Mouse (Mus musculus): Measurements from ENCODE around the gene Ica1l.

Gene Ica1l

DNA sequence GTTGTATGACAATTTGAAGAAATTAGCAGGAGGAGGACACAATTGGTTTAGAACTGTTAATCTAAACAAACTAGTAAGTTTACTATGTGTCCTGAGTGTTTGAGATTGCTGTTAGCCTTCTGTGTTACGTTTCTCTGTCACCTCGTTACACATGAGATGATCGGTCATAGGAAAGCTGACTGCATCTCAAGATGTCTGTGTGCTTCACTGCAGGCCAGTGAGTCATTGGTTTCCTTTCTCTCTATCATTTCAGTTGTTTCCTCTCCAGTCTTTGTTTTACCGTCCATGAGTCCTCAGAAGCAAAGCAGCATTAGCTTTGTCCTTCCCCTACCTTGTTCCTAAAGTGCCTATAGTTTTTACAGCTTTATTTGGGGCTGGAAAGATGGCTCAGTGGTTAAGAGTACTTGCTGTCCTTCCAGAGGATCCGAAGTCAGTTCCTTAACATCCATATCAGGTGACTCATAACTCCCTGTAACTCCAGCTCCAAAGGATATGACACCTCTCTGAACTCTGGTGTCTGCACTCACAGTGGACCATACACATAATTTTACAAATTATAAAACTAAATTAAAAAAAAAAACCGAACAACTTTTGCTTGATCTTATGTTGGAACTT, 76.7 kb downstream of the Ica1l start:
- ATAC-seq (ENCODE audit: low TSS enrichment) = no peak

DNA sequence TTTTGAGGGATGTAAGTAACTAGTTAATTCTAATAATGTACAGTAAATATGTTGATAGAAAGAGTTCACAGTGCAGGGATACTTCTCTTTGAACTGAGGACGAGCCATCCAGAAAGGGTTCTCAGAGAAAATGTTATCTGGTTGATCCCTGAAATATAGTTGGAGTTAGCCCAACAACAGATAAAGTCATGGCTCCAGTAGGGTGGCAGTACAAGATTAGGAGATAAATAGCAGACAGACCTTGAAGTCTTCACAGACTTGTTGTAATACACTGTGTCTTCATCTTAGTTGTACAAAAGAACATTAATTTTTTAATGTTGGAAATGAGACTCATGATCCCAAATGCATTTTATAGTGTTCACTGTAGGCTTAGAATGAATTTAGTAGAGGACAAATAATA, 83.0 kb downstream of the Ica1l start:
- no peak for ATAC-seq (ENCODE audit: low TSS enrichment)

DNA sequence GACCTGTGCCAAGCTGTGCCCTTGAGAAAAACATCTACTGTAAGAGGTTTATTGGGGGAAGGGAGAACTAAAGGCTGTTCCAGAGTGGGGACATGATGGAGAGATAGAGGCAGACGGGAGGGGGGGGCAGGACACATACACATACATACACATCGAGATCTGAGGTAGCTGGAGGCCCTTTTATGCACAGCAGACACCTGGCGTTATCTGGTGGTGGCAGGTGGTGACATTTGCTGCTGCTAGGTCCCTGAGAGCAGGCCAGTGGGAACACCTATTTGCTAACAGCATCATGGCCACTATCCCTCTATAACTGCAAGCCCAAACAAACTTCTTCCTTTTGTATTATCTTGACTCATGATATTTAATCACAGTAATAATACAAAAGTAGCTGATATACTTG, 85.8 kb downstream of the Ica1l start:
- no peak for ATAC-seq (ENCODE audit: low TSS enrichment)

DNA sequence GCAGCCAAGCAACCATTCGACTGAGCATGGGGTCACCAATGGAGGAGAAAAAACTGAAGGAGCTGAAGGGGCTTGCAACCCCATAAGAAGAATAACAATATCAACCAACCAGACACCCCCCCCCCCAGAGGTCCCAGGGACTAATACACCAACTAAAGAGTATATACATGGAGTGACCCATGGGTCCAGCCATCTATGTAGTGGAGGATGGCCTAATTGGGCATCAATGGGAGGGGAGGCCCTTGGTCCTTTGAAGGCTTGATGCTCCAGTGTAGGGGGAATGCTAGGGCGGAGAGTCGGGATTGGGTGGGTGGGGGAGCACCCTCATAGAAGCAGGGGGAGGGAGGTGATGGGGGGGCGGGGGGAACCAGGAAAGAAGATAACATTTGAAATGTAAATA, 95.5 kb downstream of the Ica1l start:
- no peak for ATAC-seq (ENCODE audit: low TSS enrichment)

DNA sequence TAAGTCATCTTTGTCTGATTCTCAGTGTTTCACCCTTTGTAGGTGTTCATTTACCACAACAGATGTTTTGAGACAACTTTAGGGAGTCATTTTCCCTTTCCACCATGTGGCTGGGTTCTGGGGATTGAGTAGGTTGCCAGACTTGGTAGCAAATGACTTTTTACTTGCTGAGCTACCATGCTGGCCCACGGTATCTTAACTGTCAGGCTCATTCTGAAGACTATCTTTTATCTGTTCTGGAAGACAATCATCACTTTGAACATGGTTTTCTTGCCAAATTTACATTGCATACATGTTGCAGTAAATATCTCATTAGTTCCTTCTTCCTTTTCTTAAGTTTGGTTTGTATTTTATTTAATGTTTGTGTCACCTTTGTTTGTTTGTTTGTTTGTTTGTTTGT, 97.0 kb downstream of the Ica1l start:
- peak; percentile 29; the same call in 1 of the 2 replicates for ATAC-seq (ENCODE audit: low TSS enrichment)

DNA sequence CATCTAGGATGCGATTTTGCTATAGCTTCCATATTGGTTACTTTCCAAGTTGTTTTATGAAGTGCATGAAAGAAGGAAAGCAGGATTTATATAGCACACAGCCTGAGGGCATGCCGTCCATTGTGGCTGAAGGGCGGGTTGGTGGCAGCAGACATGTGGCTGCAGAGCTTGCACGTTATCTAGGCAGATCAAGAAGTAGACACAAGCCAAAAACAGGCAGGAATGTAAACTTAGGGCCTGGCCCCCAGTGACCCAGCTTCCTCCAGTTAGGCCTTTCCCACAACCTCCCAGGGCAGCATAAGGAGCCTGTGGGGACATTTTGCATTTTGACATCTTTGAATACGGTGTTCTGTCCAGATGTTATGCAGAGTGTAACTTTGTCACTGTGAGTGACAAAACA, 99.2 kb downstream of the Ica1l start:
- ATAC-seq (ENCODE audit: low TSS enrichment) = no peak

DNA sequence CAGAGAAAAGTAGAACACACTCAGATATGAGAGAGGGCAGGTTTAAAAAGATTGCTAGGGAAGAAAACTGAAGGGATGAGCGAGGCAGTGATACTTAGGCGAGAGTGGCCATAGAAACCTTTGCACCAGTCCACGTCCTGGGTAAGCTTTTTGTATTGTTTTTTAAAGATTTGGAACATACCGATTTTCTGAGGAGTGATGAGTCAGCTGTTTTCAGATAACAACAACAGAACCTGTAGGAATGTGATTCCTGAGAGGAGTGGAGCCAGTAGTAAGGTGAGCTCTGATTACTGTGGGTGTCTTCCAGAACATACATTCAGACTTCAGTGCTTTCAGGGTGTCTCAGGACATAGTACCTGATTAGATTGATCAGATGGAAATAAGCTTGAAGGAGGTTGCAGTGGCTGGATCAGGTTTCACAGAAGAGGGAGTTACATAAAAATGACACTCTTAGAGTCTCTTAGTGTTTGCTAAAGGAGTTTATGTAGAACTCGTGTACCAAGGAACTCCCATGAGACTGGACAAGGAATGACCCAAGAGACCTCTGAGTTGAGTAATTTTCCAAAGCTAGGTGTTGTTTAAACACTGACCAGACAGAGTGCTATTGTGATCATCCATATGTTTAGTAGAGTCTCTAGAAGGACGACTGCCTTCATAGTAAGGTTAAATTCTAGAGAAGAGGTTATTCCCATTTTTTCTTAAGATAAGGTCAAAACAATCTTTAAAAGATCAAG, 100.8 kb downstream of the Ica1l start:
- no peak for ATAC-seq (ENCODE audit: low TSS enrichment)

DNA sequence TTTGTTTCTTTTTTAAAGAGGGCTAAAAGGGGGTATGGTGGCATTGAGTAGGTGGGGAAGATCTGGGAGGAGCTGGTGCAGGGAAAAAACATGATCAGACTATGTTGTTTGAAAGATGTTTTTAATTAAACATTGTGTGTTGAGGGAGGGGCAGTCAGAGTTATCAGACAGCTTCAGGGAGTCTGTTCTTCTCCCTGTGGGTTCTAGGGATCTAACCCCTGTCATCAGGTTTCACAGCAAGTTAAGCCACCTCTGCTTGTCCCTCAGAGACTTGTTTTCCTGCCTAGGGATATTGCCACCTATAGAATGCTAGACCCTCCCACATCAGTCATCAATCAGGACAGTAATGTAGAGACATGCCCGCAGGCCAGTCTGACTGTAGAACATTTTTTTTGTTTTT, 101.9 kb downstream of the Ica1l start:
- ATAC-seq (ENCODE audit: low TSS enrichment) = no peak

DNA sequence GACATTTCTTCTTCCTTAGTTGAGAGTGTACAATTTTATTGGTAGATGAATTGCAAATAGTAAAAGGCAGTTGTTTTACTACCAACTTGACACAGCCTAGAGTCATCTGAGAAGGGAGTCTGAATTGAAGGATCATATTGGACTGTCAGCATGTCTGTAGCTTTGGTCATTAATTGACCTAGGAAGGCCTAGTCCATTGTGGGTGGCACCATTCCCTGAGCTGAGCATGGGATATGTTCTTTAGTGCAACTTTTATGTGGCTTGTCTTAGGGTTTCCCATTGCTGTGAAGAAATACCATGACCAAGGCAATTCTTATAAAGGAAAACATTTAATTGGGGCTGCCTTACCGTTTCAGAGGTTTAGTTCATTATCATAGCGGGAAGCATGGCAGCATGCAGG, 110.0 kb downstream of the Ica1l start:
- ATAC-seq (ENCODE audit: low TSS enrichment) = no peak
